Mouse (Mus musculus): ENCODE data around the gene Dusp3.

Dusp3 gene

DNA sequence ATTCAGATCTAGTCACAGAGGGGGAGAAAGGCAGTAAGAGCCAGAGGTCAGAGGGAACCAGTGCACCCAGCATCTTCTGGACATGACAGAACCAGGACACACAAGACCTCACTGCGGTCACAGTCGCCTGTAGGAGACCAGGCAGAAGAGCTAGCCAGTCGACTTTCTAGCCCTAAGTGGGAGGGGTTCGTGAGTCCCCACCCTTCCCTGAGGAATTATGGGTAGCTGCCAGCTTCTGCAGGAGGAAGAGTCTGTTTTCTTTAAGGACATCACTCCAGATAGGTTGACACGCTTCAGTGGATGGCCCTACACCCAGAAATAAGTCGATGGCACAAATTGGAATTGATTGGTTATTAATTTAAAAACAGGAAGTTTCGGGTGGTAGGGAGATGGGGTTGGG, 50.4 kb downstream of the Dusp3 start:
- no peak for DNase-seq (ENCODE audit: low read depth, low spot score)

DNA sequence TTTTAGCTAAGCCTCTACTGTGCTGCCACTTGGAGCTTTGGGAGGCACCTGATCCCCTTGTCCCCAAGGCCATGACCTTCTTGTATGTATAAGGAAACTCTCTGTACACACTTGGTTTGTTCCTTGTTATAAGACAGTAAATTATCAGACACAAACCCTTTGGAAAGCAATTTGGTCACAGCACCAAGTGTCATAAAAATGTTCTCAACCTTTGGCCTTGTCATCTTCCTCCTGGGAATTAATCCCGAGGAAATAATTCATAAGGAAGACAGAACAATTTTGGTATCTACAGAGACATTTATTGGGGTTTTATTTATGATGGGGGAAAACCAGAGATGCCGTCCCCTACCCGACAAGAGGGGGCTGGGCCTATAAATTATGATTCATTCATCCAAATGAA, 51.1 kb downstream of the Dusp3 start:
- no peak for DNase-seq (ENCODE audit: low read depth, low spot score)

DNA sequence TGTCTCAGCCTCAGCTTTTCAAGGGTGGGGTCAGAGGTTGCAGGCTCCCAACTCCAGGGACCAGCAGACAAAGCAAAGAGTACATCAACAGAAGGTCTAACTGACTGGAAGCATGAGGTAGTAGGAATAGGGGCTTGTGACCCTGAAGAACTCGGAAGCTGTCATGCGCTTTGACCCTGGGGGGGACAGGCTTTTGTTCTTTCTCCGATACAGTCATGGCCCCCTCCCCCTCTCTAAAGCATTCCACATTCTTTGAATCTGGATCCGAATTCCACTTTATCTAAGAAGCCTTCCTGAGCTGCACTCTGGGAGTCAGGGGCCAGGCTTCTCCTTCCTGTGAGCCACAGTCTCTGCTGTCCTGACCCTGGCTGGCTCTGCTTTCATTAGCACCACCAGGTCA, 54.8 kb downstream of the Dusp3 start:
- DNase-seq (ENCODE audit: low read depth, low spot score) = no peak

DNA sequence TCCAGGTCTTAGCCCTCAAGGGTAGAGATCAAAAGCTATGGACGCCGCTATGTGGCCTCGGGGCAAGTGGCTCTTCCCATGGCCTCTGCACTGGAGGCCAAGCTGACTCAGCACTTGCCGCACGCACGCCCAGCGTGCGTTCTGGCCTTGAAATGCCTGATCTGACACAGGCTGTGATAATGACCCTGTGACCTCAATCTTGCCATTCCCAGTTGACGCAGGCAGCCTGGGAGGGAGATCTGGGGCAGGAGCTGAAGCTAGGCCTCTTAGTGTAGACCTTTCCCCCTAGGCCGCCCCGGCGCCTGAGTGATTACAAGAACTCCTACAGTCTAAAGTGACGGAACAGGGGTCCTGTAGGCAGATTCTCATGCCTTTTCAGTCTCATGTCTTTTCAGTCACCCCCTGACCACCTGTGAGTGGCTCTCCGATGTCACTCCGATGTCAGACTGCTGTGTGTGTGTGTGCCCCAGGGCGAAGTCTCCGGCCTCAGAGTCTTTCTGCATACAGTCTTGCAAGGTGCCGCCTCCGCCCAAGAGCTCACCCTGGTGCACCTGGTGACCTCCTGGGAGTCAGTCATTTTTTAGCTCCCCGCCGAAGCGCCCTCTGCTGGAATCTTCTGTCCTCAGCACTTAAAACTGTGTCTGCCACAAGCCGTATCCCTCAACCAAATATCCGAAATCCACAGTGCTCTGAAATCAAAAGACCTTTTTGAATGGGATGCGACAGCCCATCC, 58.6 kb downstream of the Dusp3 start:
- DNase-seq (ENCODE audit: low read depth, low spot score) = peak; percentile 35

DNA sequence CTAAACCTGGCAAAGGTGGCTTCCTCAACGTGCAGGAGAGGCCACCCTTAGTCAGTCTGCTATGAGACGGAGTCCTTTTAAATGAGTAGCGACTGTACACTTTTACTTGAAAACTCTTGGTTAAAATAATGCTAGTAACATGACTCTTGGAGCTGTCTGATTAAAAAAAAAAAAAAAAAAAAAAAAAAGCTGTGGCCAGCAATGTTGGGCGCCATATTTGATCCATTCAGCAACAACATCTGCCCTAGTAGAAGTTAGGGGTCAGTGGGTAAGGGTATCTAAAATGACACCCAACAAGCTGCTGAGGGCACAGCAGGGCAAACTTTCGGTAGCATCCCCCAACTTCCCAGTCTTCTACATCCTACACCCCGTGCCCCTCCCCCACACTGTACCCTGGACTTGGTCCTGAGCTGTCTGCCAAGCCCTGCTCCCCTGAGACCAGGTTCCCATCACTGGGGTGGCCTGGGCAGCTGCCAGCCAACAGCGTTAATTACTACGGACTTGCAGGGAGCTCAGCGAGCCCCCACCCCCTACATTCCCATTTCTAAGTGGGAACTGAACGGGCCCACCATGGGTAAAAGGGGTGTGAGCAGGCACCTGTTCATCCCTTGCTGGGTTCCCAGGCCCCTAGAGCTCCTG, 59.7 kb downstream of the Dusp3 start:
- no peak for DNase-seq (ENCODE audit: low read depth, low spot score)

DNA sequence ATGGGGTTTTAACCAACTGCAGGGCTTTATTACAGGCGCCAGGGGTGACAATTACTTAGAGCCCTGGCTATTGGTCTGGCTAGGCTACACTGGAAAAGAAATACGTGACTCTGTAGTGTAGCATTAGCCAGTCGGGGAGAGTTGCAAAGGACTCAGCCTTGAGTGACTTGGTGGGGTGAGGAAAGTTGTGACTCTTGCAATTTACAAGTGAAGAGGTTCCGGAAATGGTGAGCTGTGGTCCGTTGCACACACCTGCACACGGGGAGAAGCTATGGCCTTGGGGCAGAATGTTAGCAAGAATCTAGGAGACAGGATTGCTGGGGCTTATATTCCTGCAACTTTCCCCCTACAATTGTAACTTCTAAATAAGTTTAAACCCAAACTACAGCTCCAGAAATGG, 61.2 kb downstream of the Dusp3 start:
- DNase-seq (ENCODE audit: low read depth, low spot score) = no peak

DNA sequence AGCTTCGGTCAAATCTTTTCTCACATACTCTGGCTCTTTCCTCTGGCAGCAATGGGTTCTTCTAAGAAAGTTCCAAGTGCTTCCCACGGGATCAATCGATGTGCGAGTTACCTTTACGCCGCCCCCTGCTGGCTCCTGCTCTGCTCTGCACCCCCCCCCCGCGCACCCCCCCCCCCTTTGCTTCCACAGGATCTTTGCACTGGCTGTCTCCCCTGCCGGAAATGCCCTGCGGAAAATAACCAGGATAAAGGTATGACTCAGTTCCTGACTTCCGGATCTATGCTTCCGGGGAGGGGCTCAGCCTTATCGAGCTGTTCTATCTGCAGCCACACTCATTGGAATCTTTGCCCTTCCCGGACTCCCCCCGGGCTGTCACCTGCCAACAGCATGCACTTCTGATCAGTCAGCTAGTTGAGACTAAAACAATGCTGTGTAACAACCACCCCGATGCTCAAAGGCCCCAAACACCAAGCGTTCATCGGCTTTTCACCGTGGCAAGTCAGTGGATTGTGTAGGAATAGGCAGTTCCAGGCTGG, 62.3 kb downstream of the Dusp3 start:
- no peak for DNase-seq (ENCODE audit: low read depth, low spot score)

DNA sequence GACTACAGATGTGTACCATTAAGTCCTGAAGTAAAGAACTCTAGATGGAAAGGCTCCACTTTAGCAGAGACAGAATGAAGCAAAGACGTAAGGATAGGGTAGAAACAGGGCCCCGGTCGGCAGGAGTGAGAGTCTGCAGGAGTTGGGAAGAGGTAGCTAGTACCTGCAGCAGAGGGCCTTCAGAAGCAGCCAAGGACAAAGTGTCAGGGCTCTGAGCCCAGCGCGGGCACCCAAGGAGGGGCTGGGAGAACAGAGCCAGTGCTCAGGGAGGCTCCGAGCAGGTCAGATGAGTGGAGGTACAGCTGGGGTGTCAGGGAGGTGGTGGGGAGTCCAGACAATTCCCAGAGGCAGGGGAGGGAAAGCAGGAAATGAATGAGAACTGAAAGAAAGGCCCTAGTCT, 62.8 kb downstream of the Dusp3 start:
- DNase-seq (ENCODE audit: low read depth, low spot score) = no peak

DNA sequence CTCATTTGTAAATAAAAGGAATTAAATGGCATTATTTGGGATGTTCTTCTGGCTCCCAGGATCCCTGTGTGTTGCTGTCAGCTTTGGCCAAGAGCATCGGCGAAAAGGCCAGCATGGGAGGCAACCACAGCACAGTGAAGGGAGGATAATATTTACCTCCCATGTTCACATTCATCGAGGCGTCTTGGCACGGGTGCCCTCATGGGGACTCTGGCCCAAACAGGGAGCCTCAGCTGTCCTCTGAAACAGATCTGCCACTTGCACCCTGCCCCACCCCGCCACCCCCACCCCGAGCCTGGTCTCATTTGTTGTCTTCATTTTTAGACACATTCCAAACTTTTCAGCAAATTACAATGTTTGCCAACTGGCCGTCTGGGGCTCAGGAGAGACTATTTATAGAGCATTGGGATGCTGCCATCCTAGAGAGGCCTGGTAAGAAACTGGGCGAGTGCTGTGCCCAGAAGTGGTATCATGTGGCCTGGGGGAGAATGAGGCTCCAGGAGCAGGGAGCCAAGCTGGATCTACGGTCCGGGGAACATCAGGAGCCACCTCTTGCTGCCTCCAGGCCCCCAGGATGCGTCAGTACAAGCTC, 65.4 kb downstream of the Dusp3 start:
- DNase-seq (ENCODE audit: low read depth, low spot score) = no peak

Data from forelimb bud, embryonic 11.5 days (tissue).